Mouse (Mus musculus) gastrocnemius, postnatal 4 days (tissue): ENCODE results near the gene Hgfac. TPM values are rescaled to one million over a fixed set of nuclear protein-coding genes. Genes with fewer than 3 reads are reported as not detected.

ENCODE experiments used
- DNase-seq, 2 experiments: peaks; one replicate each; pipeline ENCODE4 v3.0.0; 2021 to 2022; ENCODE audit warnings: low spot score in 2 of 2, mixed read lengths in 2 of 2
- total RNA-seq, 2 experiments: library from RNA; stranded (reverse); gene quantifications; 2 replicates each; pipeline ENCODE4 v1.2.3; 2021

Hgfac gene
- total RNA-seq, 2 experiments from 2014 or later, result 0.98 to 1.2 TPM

DNA sequence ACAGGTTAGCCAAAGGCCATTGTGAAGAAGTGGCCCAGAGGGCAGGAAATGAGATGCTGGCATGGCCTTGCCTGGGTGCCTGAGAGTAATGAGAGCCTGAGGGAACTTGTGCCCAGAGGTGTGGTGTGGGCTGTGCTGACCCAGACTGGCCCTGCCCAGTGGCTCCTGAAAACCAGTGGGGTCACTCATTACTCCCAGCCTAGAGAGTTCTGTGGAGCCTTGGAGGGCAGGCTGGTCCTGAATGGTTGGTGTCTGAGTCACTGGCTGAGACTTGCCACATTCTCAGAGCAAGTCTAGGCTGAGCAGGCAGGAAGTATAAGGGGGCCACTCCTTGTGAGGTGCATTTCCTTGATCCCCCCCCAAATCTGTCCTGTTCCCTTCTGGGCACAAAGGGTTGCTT is 3.9 kb upstream of the Hgfac start:
- no peak for DNase-seq

DNA sequence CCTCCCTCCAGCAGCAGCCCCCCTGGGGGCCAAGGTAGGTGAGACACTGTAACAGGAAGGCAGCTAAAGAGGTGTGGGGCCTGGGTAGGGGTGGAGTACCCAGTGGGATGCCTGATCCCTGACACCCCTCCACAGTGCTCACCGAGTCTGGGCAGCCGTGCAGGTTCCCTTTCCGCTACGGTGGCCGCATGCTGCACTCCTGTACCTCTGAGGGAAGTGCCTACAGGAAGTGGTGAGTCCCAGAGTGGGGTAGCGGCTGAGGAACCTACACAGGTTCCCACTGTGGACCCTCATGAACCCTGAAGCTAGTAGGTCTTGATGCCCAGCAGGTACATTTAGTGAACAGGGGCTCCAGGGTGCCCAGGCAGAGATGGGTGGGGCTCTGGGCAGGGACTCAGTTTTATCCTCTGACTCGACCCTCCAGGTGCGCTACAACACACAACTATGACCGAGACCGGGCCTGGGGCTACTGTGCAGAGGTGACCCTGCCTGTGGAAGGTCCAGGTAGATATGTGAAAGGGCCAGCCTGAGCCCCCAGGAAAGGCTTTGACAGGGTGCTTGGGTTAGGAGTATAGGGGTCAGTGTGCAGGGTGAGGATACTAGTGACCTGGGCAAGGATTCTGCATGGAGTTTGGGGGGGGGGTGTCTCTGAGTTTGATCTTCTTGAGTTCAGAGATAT is 1.3 kb downstream of the Hgfac start:
- no peak for DNase-seq

DNA sequence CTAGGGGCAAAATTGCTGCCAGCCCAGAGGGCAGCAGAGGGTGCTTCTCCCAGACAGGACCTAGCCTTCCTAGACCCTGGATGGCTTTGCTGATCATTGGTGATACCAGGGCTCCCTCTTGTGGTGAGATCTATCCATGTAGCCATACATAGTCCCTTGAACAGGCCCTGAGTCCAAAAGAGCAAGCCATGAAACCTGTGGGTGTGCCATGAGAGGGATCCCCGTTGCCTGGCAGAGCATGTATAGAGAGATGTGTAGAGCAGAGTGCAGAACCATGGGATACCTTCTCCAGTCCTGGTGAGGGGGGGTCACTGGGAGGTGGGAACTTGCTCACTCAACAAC is 1.8 kb downstream of the Hgfac start:
- peak; percentile 43 to 74 for DNase-seq

DNA sequence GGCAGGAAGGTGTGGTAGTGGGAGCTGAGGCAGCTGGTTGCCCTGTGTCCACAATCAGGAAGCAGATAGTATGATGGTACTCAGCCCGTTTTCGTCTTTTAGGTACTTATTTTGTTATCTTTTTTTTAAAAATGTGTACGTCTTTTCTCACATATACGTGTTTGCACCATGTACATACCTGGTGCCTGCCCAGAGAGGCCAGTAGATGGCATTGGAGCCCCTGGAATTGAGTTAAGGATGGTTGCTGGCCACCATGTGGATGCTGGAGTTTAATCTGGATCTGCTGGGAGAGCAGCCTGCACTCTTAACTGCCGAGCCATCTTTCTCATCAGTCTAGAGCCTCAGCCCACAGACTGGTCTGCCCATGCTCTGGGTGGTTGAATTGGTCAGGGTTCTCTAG is 9.2 kb downstream of the Hgfac start:
- DNase-seq, result no peak

DNA sequence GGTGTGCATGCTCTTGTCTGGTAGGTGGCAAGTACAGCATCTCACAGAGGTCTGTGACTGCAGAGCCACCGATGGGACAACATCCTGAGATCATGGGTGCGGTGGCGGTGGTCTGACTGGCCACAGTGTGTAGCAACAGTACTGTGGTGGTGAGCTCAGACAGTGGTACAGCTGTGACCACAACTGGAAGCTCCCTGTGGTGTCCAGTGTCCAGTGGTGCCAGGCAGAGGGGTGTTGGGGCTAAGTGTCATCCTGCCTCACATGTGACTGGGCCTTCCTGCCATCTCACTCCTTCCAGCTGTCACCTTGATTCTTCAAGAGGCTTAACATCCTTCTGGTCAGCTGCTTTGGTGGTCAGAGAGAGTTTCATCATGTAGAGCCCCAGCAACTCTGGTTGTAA is 13.3 kb downstream of the Hgfac start:
- DNase-seq, result no peak

DNA sequence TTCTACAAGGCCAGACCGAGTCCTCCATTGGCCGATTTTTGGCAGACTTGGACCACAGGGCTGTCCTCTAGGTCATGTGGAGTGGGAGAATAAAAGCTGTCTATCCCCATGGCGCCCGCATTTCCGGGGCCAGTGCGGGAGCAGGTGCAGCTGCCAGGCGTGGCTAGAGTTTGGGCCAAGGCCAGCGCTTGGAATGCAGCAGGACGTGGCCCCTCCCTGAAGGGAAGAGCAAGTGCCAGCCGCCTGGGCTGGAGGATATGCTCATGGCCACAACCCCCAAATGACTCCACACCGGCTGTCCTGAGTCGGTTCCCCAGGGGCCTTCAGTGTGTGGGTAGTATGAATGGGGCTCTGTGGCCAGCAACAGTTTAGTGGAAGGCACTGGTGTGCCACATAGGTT is 13.8 kb downstream of the Hgfac start:
- DNase-seq, result peak; percentile 49 to 71

DNA sequence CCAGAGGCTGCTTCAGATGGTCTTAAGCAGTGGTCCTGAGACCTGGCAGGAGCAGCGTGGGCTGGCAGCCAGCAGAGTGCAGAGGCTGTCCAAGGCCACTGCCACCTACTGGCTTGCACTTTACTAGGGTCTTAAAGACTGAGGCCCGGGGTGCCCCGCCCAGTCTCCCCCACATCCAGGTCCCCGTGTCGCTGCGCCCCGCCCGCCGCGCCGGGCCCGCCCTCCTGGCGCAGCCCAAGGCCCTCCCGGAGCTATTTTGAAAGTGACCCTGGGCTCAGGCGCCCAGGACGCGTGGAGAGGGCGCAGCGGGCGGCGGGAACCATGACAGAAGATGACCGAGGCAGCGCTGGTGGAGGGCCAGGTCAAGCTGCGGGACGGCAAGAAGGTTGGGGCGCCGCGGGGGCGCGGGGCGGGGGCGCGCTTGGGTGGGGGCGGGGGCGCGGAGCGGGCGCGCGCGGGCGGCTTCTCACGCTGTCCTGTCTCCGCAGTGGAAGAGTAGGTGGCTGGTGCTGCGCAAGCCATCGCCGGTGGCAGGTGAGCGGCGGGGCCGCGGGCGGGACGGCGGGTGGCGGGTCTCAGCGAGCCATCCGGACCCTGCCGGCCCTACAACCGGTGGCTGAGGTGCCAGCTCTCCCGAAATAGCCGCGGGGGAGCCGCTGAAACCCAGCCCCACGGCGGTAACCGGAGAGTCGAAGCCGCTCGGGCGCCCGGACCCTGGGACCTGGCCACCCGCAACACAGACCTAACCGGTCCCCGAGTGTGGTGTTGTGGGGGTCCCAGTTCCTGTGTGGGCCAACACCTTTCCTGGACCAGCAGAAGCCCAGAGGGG is 15.5 kb downstream of the Hgfac start, which contains the start of gene Dok7:
Dok7 (plus strand) TSS at position 163 of the 829 bp plus-strand sequence.
- DNase-seq, result peak; percentile 43

DNA sequence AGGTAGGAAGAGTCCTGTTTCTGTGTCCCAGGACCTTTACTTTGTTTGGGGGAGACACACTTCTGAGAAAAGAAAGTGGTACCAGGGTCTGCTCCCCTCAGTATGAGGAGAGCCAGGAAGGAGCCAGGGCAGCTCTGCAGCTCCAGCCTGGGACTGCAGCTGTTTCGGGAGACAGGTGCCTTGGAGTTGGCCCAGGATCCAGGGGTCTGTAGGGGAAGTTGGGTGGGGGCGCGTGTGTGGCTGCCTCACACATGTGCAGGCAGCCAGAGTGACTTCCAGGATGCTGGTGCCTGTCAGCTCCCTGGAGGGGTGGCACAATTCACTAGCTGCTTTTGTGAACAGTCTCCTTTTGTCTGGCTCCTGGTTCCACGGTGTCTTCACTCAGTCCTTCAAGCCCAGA is 16.3 kb downstream of the Hgfac start:
- no peak for DNase-seq

DNA sequence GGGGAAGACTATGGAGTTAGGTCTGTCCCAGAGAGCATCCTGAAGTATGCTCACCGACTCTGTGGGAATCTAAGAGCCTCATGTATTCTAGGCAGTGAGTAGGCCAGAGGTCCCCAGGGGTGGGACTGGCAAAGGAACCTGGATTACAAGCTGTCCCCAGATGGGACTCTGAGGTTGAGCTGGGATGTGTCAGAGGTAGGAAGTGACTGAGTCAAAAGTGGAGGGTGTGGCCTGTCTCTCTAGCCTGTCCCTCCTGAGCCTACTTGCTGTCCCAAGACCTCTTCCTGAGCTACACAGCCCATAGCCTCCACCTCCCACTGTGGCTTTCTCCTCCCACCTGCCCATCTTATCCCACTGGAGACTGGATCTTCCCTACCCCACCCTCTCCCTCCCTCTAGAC is 16.9 kb downstream of the Hgfac start:
- DNase-seq, result no peak

DNA sequence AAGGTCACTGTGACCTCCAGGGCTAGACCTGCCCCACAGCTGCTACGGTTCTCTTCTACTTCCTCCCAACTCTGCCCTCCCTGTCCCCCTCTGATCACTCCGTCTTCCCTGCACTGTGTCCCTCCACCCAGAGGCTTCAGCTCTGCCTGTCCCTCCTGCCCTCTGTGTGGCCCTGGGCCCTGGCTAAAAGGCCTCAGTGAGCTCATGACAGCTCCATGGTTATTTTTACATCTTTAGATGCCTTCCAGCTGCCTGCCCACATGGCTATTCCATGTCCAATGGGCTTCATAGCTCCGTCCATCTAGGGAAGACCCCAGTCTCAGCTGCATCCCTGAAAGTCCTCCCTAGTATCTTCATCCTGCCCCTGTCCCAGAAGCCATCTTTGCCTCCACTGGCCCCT is 18.8 kb downstream of the Hgfac start:
- DNase-seq, result no peak

DNA sequence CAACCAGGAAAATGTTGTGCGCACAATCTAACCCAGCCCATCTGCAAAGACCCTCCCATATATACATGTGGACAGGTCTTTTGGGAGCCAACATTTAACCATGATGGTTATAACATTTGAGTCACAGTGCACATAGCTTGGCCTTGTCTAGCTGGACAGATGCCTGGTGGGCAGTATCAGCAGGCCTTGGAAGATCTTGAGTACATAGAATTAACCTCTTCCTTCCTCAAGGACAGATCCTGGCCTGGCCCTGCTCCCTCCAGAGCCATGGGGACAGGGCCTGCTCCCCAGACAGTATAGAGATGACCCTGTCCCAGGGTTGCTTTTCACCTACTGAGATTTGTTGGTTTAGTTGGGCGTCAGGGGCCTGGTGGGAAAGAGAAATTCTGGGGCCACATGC is 28.5 kb downstream of the Hgfac start:
- no peak for DNase-seq

DNA sequence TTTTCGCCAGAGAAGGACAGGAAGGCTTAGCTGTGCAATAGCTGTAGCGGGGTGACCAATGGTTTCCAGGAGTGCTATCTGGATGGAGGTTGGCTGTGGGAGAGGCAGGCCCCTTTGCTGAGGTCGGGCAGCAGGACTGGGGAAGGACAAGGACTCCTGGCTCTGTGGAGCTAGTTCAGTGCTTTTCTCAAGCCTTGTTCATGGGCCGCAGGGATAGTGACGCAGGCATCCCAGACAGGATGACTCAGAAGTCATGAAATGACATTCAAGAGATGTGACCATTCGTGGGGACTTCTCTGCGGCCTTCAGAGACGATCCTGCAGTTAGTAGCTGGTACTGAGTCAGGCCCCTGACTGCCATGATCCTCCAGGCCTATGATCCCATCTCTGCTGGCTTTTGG is 29.0 kb downstream of the Hgfac start:
- no peak for DNase-seq

DNA sequence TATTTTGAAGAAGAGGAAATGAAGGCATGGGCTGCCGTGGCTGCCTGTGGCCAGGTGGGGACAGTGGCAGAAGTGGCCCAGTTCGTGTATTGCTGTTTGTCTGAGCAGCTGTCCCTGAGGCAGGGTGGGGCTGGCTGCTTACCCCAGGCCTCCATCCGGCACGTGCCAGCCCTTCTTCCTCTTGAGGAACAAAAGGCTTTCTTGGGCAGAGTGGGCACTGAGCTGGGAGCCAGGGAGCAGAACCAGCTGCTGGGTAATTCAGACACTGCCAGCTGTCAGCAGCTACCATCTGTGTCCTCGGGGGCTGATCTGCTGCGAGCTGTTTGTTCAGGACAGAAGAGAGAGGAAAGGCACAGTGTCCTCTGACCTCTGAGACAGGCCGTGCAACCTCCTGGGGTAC is 29.6 kb downstream of the Hgfac start:
- peak in 1 of 2 experiments; percentile 41 for DNase-seq

DNA sequence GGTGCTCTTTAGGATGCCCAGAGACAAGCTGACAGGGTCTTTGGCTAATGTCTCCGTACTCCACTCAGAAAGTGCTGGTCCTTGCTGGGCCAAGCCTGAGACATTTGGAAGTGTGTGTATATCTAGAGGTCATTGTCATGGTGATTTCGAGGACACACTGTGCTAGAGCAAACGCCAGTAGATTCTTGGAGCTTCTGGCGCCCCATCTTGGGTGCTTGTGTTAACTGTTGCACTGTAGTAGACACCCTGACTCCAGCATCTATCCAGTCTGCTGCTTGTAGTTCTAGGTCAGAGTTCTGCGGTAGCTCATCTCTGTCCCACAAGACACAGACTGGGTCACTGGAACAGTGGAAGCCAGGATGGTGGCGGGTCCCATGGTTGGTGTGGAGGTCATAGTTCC is 30.5 kb downstream of the Hgfac start:
- DNase-seq, result no peak

DNA sequence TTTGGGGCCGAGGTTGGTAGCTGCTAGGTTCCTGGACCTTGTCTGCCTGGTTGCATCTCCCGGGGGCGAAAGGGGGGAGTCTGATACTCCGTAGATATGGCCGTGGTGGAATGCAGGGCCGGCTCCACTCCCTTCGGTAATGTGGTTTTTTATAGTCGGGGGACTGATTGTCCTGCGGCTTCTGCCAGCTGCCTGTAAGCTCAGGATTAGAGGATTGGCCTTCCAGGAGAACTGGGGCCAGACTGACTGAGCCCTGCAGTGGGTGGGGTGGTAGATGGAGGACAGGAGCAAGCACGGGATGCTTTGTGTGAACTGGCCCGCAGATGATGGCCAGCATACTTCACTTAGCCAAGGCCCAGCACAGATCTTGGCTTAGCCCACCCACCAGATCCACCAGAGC is 31.9 kb downstream of the Hgfac start:
- no peak for DNase-seq

DNA sequence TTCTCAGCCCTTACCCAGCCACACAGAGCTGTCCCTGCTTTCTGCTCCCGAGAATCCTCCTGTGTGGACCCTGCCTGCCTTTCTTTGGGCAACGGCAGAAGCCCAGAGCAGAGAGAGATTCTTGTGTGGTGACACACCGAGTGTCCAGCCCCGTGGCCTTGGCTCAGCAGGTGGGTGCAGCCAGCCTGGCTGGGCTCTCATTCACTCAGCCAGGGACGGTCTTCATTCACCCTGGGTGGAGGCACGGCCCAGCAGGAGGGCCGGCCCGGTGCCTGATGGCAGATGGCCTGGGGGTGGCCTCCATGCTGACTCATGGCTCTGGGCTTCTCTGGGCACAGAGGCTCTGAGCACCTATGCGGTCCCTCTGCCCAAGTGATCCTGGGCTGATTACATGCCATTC is 32.7 kb downstream of the Hgfac start:
- DNase-seq, result peak in 1 of 2 experiments; percentile 46

DNA sequence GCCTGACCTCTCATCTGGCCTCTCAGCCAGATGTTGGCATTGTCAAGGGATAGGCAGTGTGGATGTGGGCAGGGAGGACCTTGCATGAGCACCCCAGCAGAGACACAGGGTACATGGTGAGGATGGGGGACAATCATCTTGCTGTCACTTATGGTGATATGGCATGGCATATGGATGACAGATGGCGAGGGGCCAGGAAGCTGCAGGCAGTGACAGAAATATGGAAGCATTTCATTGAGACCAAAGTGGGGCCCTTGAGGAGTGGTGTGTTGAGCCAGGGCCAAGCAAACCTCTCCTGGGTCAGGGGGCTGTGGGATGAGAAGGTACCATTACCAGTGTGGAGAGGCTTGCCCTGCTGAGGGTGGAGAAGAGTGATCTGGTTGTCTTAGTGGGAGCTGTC is 35.1 kb downstream of the Hgfac start:
- DNase-seq, result no peak

DNA sequence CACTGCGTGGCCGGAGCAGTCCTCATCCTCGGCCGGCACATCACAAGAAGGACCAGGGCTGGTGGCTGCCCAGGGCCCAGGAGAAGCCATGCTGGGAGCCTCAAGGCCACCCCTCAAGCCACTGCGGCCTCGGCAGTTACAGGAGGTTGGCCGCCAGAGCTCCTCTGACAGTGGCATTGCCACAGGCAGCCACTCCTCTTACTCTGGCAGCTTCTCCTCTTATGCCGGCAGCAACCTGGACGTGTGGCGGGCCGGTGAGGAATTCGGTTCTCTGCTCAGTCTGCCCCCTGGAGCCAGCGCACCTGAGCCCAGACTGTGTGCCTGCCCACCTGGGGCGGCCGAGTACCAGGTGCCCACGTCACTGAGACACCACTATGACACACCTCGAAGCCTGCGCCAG is 37.8 kb downstream of the Hgfac start:
- DNase-seq, result no peak

DNA sequence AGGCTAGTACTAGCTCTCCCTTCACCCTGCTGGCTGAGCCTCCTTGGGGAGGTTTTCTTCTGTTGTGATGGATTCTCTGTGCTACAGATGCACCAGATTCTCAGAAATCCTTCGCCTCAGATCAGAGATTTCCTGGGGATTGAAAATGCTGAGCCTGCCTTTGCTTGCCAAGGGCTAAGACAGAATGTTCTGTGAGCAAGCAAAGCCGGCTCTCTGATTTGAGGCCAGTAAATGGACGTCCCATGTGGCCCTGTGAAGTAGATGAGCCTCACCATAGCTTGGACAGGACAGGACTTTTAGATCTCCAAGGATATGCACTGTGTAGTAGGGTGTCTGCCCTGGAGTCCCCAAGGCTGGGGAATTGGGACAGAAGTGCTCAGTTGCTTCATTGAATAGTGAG is 43.6 kb downstream of the Hgfac start:
- DNase-seq, result no peak

DNA sequence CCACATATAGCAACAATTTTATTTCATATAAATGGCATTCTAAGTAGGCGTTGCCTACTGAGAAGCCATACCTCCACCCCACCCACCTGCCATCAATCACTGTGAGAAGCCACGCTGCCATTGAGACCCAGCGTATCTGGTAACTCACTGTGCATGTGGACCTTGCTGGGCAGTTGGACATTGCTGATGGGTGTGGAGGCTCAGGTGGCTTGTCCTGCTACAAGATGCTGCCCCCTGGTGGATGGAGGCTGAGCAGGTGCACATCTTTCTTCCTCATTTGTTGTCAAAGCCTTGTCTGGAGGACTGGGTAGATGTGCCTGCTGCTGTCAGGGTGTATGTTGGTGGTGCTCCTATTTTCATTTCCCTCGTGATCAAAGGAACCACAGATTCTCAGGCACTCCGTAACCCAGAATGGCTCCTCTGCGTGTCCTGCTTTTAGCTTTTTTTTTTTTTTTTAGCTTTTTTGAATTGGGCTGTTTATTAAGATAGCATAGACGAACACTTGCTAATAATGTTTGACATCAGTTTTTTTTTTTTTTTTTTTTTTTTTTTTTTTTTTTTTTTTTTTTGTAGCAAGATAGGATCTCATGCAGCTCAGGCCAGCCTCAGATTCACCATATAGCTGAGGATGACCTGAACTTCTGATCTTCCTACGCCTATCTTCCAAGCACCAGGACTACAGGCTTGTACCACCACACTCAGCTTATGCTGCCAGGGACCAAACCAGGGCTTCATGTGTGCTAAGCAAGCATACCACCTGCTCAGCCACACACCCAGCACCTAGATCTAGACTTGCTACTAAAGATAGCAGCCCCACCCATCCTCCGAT is 47.7 kb downstream of the Hgfac start:
- DNase-seq, result peak in 1 of 2 experiments; percentile 68

DNA sequence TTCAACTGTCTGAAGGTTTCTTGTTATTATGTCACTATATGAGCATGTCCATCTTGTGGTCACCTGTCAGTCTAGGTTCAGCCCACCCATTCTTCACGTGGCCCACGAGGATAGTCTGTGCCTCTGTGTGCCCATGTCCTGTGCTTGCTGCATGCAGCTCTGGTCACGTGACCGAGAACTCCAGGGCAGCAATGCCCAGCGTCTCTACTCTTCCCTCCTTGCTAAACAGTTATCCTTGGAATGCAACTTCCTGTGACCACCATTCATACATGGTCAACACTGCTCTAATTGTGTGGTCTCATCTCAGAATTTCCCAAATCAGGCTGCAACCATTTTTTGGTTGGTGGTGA is 48.3 kb downstream of the Hgfac start:
- DNase-seq, result no peak

DNA sequence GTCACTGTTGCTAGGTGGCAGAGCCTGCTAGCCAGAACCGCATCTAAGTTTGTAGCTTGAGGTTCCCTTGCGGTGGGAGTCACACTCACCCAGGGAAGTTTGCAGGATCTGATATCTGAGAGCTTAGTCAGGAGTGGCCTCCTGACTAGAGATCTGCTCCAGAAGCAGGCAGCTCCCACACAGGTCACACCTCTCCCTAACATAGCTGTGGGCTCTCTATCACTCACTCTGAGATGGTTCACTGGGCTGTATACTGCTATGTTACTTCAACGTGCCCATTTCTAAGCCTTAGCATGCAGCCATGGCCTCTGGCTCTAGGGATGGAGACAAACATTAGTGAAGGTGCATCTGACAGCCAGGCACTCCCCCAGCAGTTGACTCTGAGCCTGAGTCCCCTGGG is 50.3 kb downstream of the Hgfac start:
- no peak for DNase-seq
